Mouse (Mus musculus) C2C12 (cell line): ENCODE results near the gene Fgfbp1. TPM values are rescaled to one million over a fixed set of nuclear protein-coding genes. Genes with fewer than 3 reads are reported as not detected.

Experiments
- H3K27me3 ChIP-seq: one replicate; pipeline ENCODE4 v1.6.1; 2011; ENCODE audit not compliant: control insufficient read depth, insufficient read depth, insufficient read length
- H3K36me3 ChIP-seq: one replicate; pipeline ENCODE4 v1.6.1; 2011; ENCODE audit not compliant: control insufficient read depth, insufficient read depth
- H3K4me3 ChIP-seq: one replicate; pipeline ENCODE4 v1.5.1; 2011; ENCODE audit warnings: mild to moderate bottlenecking, control low read depth; ENCODE audit not compliant: poor library complexity, insufficient read depth, severe bottlenecking
- H3K79me2 ChIP-seq: one replicate; pipeline ENCODE4 v1.6.1; 2011; ENCODE audit not compliant: control insufficient read depth, insufficient read depth
- H3K79me3 ChIP-seq: one replicate; pipeline ENCODE4 v1.6.1; 2011; ENCODE audit warnings: low read depth, control low read depth
- H3ac ChIP-seq: one replicate; pipeline ENCODE3; 2011; ENCODE audit warnings: low read depth; ENCODE audit not compliant: control insufficient read depth, insufficient read length
- CEBPB ChIP-seq: IDR thresholded peaks from one replicate; pipeline ENCODE4 v1.6.1; 2011; ENCODE audit warnings: low read depth, mild to moderate bottlenecking, control low read depth, moderate library complexity
- CTCF ChIP-seq: IDR thresholded peaks from one replicate; pipeline ENCODE4 v1.5.1; 2011; ENCODE audit not compliant: control insufficient read depth, insufficient read depth, insufficient read length
- FOSL1 ChIP-seq: IDR thresholded peaks from one replicate; pipeline ENCODE4 v1.8.0; 2011; ENCODE audit warnings: mild to moderate bottlenecking, low read length; ENCODE audit not compliant: poor library complexity, insufficient read depth, severe bottlenecking
- MAX ChIP-seq: IDR thresholded peaks from one replicate; pipeline ENCODE4 v1.6.1; 2011; ENCODE audit warnings: mild to moderate bottlenecking, control low read depth
- MYOD1 ChIP-seq: IDR thresholded peaks from one replicate; pipeline ENCODE4 v1.6.1; 2011; ENCODE audit warnings: low read depth; ENCODE audit not compliant: control insufficient read depth, insufficient read length
- MYOG ChIP-seq: IDR thresholded peaks from one replicate; pipeline ENCODE4 v1.6.1; 2011; ENCODE audit not compliant: control insufficient read depth, insufficient read length; ENCODE audit errors: extremely low read depth
- USF1 ChIP-seq: IDR thresholded peaks from one replicate; pipeline ENCODE4 v1.6.1; 2011; ENCODE audit warnings: low read depth, mild to moderate bottlenecking, control low read depth, moderate library complexity
- polyA plus RNA-seq: library from polyadenylated mRNA; unstranded; fragments of >200 nt; fragmentation: generic; extraction: Trizol; gene quantifications from one replicate; pipeline ENCODE4 v1.2.1, GENCODE M21; 2012; ENCODE audit warnings: missing spikeins

The Fgfbp1 gene
- polyA plus RNA-seq, 1 experiment, result 0.08 TPM

- Histone ChIP-seq H3K4me3 (no peak overlapping the region), H3K27me3 (no peaks in the 10 kb centered on the region), H3ac (no peak overlapping the region), H3K79me2 (no peaks in the 10 kb centered on the region), H3K36me3 (no peaks in the 10 kb centered on the region), H3K79me3 (no peaks in the 10 kb centered on the region)
- no peak for TF ChIP-seq FOSL1
- no peak for TF ChIP-seq CEBPB
- TF ChIP-seq CTCF, result no peak
- TF ChIP-seq USF1, result no peak
- TF ChIP-seq MYOD1, result no peak
- TF ChIP-seq MYOG, result no peak
- no peak for TF ChIP-seq MAX
Measured at GRCm38 (mm10) chr5:43970532-43970931, 11.0 kb downstream of the Fgfbp1 start.

- H3K36me3 ChIP-seq, result no peaks in the 10 kb centered on the region
- no peak overlapping the region for H3ac ChIP-seq
- H3K4me3 ChIP-seq, result no peak overlapping the region
- no peaks in the 10 kb centered on the region for H3K79me3 ChIP-seq
- no peaks in the 10 kb centered on the region for H3K79me2 ChIP-seq
- TF ChIP-seq USF1, result no peak
- no peak for TF ChIP-seq CTCF
- TF ChIP-seq FOSL1, result no peak
- no peak for TF ChIP-seq MYOG
- TF ChIP-seq CEBPB, result no peak
- TF ChIP-seq MAX, result no peak
- no peak for TF ChIP-seq MYOD1
- no peaks in the 10 kb centered on the region for H3K27me3 ChIP-seq
Measured at GRCm38 (mm10) chr5:43968634-43969033, 12.9 kb downstream of the Fgfbp1 start.

GRCm38 (mm10) chr5:43961056-43961455 is 20.5 kb downstream of the Fgfbp1 start:
- Histone ChIP-seq H3K79me3 (no peaks in the 10 kb centered on the region), H3K79me2 (no peaks in the 10 kb centered on the region), H3K4me3 (no peak overlapping the region), H3K27me3 (no peaks in the 10 kb centered on the region), H3K36me3 (no peaks in the 10 kb centered on the region), H3ac (no peak overlapping the region)
- TF ChIP-seq USF1 (no peak), CEBPB (no peak), MYOD1 (no peak), MYOG (no peak), CTCF (no peak), MAX (no peak)

GRCm38 (mm10) chr5:43959884-43960440 is 21.6 kb downstream of the Fgfbp1 start:
- Histone ChIP-seq H3ac (no peak overlapping the region), H3K79me2 (no peaks in the 10 kb centered on the region), H3K4me3 (no peak overlapping the region), H3K36me3 (no peaks in the 10 kb centered on the region), H3K79me3 (no peaks in the 10 kb centered on the region), H3K27me3 (no peaks in the 10 kb centered on the region)
- TF ChIP-seq MYOG (no peak), CTCF (no peak), CEBPB (no peak), FOSL1 (no peak), USF1 (no peak), MYOD1 (no peak), MAX (no peak)

GRCm38 (mm10) chr5:43953241-43953640 is 28.3 kb downstream of the Fgfbp1 start:
- H3K79me2 ChIP-seq, result no peaks in the 10 kb centered on the region
- TF ChIP-seq CEBPB, result no peak
- TF ChIP-seq FOSL1, result no peak
- TF ChIP-seq MYOD1, result no peak
- no peak for TF ChIP-seq CTCF
- no peak for TF ChIP-seq MAX
- no peak for TF ChIP-seq USF1
- TF ChIP-seq MYOG, result no peak
- no peak overlapping the region for H3ac ChIP-seq
- H3K4me3 ChIP-seq, result no peak overlapping the region
- H3K79me3 ChIP-seq, result no peaks in the 10 kb centered on the region
- no peaks in the 10 kb centered on the region for H3K27me3 ChIP-seq
- no peaks in the 10 kb centered on the region for H3K36me3 ChIP-seq

- TF ChIP-seq FOSL1 (peak; percentile 15), MYOD1 (no peak), MAX (peak; percentile 65), CEBPB (no peak)
- H3ac ChIP-seq, result peak overlapping the region; percentile 61
- H3K36me3 ChIP-seq, result no peaks in the 10 kb centered on the region
- no peaks in the 10 kb centered on the region for H3K27me3 ChIP-seq
- H3K79me3 ChIP-seq, result no peaks in the 10 kb centered on the region
- H3K79me2 ChIP-seq, result no peaks in the 10 kb centered on the region
- no peak overlapping the region for H3K4me3 ChIP-seq
Measured at GRCm38 (mm10) chr5:43948748-43949275, 32.8 kb downstream of the Fgfbp1 start.
